Mouse (Mus musculus): ENCODE measurements around the gene Ttyh1. TPM values are rescaled to one million over a fixed set of nuclear protein-coding genes. Genes with fewer than 3 reads are reported as not detected.

Ttyh1 gene
- polyA plus RNA-seq, 1 experiment from 2014 or later = 1.3 TPM

- Histone ChIP-seq H3K27me3 (ENCODE audit: control insufficient read depth, insufficient read depth, low read length) (peaks cover 28% of the 10 kb centered on the region), H3K4me1 (ENCODE audit: control insufficient read depth, insufficient read depth, low read length) (peaks cover 8% of the 10 kb centered on the region), H3K9ac (ENCODE audit: low read length) (no peak overlapping the region), H3K9me3 (replicated peaks; ENCODE audit: control insufficient read depth, low read length) (no peaks in the 10 kb centered on the region), H3K36me3 (ENCODE audit: control insufficient read depth, insufficient read depth) (no peaks in the 10 kb centered on the region), H3K27ac (ENCODE audit: low read length) (no peak overlapping the region), H3K4me3 (ENCODE audit: low read length) (no peak overlapping the region), H3K4me2 (ENCODE audit: low read depth, low read length) (no peak overlapping the region)
- WGBS = 62% methylated on average over 8 of the region's 8 CpGs
- ATAC-seq (replicated peaks; ENCODE audit: extremely low read depth, insufficient read depth, low FRiP score) = no peak
Measured at GRCm38 (mm10) chr7:4117050-4117814, 2.0 kb upstream of the Ttyh1 start.

- Histone ChIP-seq H3K27ac (ENCODE audit: low read length) (no peak overlapping the region), H3K9ac (ENCODE audit: low read length) (no peak overlapping the region; the same call in 1 of the 2 replicates), H3K4me1 (ENCODE audit: control insufficient read depth, insufficient read depth, low read length) (peaks cover 5% of the 10 kb centered on the region), H3K4me3 (ENCODE audit: low read length) (peak overlapping the region; percentile 50), H3K9me3 (replicated peaks; ENCODE audit: control insufficient read depth, low read length) (no peaks in the 10 kb centered on the region), H3K4me2 (ENCODE audit: low read depth, low read length) (peak overlapping the region; percentile 70; the same call in 1 of the 2 replicates), H3K27me3 (ENCODE audit: control insufficient read depth, insufficient read depth, low read length) (peaks cover 28% of the 10 kb centered on the region), H3K36me3 (ENCODE audit: control insufficient read depth, insufficient read depth) (no peaks in the 10 kb centered on the region)
- ATAC-seq (replicated peaks; ENCODE audit: extremely low read depth, insufficient read depth, low FRiP score) = no peak
- 23% methylated on average over 19 of the region's 19 CpGs for whole genome bisulfite sequencing
Measured at GRCm38 (mm10) chr7:4119976-4120921, 1.0 kb downstream of the Ttyh1 start.

- Histone ChIP-seq H3K27me3 (ENCODE audit: control insufficient read depth, insufficient read depth, low read length) (peaks cover 28% of the 10 kb centered on the region), H3K4me2 (ENCODE audit: low read depth, low read length) (no peak overlapping the region), H3K36me3 (ENCODE audit: control insufficient read depth, insufficient read depth) (no peaks in the 10 kb centered on the region), H3K4me1 (ENCODE audit: control insufficient read depth, insufficient read depth, low read length) (peaks cover 5% of the 10 kb centered on the region), H3K9ac (ENCODE audit: low read length) (no peak overlapping the region), H3K27ac (ENCODE audit: low read length) (no peak overlapping the region), H3K4me3 (ENCODE audit: low read length) (no peak overlapping the region), H3K9me3 (replicated peaks; ENCODE audit: control insufficient read depth, low read length) (no peaks in the 10 kb centered on the region)
- WGBS = 47% methylated on average over 11 of the region's 11 CpGs
- no peak for ATAC-seq (replicated peaks; ENCODE audit: extremely low read depth, insufficient read depth, low FRiP score)
Measured at GRCm38 (mm10) chr7:4122076-4122768, 3.0 kb downstream of the Ttyh1 start.

- no peak for ATAC-seq (replicated peaks; ENCODE audit: extremely low read depth, insufficient read depth, low FRiP score)
- Histone ChIP-seq H3K9ac (ENCODE audit: low read length) (no peak overlapping the region), H3K4me1 (ENCODE audit: control insufficient read depth, insufficient read depth, low read length) (peaks cover 5% of the 10 kb centered on the region), H3K27me3 (ENCODE audit: control insufficient read depth, insufficient read depth, low read length) (peaks cover 28% of the 10 kb centered on the region), H3K36me3 (ENCODE audit: control insufficient read depth, insufficient read depth) (no peaks in the 10 kb centered on the region), H3K27ac (ENCODE audit: low read length) (no peak overlapping the region), H3K4me2 (ENCODE audit: low read depth, low read length) (no peak overlapping the region), H3K4me3 (ENCODE audit: low read length) (no peak overlapping the region), H3K9me3 (replicated peaks; ENCODE audit: control insufficient read depth, low read length) (no peaks in the 10 kb centered on the region)
- 70% methylated on average over 10 of the region's 10 CpGs for WGBS
Measured at GRCm38 (mm10) chr7:4122783-4123182, 3.6 kb downstream of the Ttyh1 start.

GRCm38 (mm10) chr7:4123732-4124131, 4.5 kb downstream of the Ttyh1 start:
- H3K4me2 ChIP-seq (ENCODE audit: low read depth, low read length) = no peak overlapping the region
- peaks cover 24% of the 10 kb centered on the region for H3K27me3 ChIP-seq (ENCODE audit: control insufficient read depth, insufficient read depth, low read length)
- 73% methylated on average over 1 of the region's 1 CpGs for WGBS
- no peak overlapping the region for H3K9ac ChIP-seq (ENCODE audit: low read length)
- H3K4me1 ChIP-seq (ENCODE audit: control insufficient read depth, insufficient read depth, low read length) = peaks cover 5% of the 10 kb centered on the region
- H3K36me3 ChIP-seq (ENCODE audit: control insufficient read depth, insufficient read depth) = no peaks in the 10 kb centered on the region
- no peak overlapping the region for H3K4me3 ChIP-seq (ENCODE audit: low read length)
- no peak for ATAC-seq (replicated peaks; ENCODE audit: extremely low read depth, insufficient read depth, low FRiP score)
- H3K9me3 ChIP-seq (replicated peaks; ENCODE audit: control insufficient read depth, low read length) = no peaks in the 10 kb centered on the region
- H3K27ac ChIP-seq (ENCODE audit: low read length) = no peak overlapping the region

GRCm38 (mm10) chr7:4124315-4124759, 5.1 kb downstream of the Ttyh1 start:
- no peak overlapping the region for H3K27ac ChIP-seq (ENCODE audit: low read length)
- no peaks in the 10 kb centered on the region for H3K9me3 ChIP-seq (replicated peaks; ENCODE audit: control insufficient read depth, low read length)
- H3K36me3 ChIP-seq (ENCODE audit: control insufficient read depth, insufficient read depth) = no peaks in the 10 kb centered on the region
- no peak overlapping the region for H3K9ac ChIP-seq (ENCODE audit: low read length)
- peaks cover 2% of the 10 kb centered on the region for H3K4me1 ChIP-seq (ENCODE audit: control insufficient read depth, insufficient read depth, low read length)
- H3K27me3 ChIP-seq (ENCODE audit: control insufficient read depth, insufficient read depth, low read length) = peaks cover 18% of the 10 kb centered on the region
- no peak overlapping the region for H3K4me3 ChIP-seq (ENCODE audit: low read length)
- WGBS = 4% methylated on average over 10 of the region's 10 CpGs
- no peak; the same call in 1 of the 2 replicates for ATAC-seq (replicated peaks; ENCODE audit: extremely low read depth, insufficient read depth, low FRiP score)
- peak overlapping the region; percentile 24; the same call in 1 of the 2 replicates for H3K4me2 ChIP-seq (ENCODE audit: low read depth, low read length)

GRCm38 (mm10) chr7:4124856-4125255, 5.6 kb downstream of the Ttyh1 start:
- no peak for ATAC-seq (replicated peaks; ENCODE audit: extremely low read depth, insufficient read depth, low FRiP score)
- Histone ChIP-seq H3K27ac (ENCODE audit: low read length) (no peak overlapping the region), H3K4me2 (ENCODE audit: low read depth, low read length) (peak overlapping the region; percentile 24; the same call in 1 of the 2 replicates), H3K36me3 (ENCODE audit: control insufficient read depth, insufficient read depth) (no peaks in the 10 kb centered on the region), H3K9ac (ENCODE audit: low read length) (no peak overlapping the region), H3K27me3 (ENCODE audit: control insufficient read depth, insufficient read depth, low read length) (peaks cover 13% of the 10 kb centered on the region), H3K4me1 (ENCODE audit: control insufficient read depth, insufficient read depth, low read length) (no peaks in the 10 kb centered on the region; the same call in 1 of the 2 replicates), H3K9me3 (replicated peaks; ENCODE audit: control insufficient read depth, low read length) (no peaks in the 10 kb centered on the region), H3K4me3 (ENCODE audit: low read length) (no peak overlapping the region)
- 19% methylated on average over 5 of the region's 5 CpGs for WGBS

GRCm38 (mm10) chr7:4125306-4125705, 6.1 kb downstream of the Ttyh1 start:
- no peak for ATAC-seq (replicated peaks; ENCODE audit: extremely low read depth, insufficient read depth, low FRiP score)
- no peaks in the 10 kb centered on the region for H3K9me3 ChIP-seq (replicated peaks; ENCODE audit: control insufficient read depth, low read length)

More at GRCm38 (mm10) chr7:4125306-4125705, 6.1 kb downstream of the Ttyh1 start:
- no peak overlapping the region for H3K4me3 ChIP-seq (ENCODE audit: low read length)
- WGBS = 16% methylated on average over 9 of the region's 9 CpGs
- H3K4me2 ChIP-seq (ENCODE audit: low read depth, low read length) = no peak overlapping the region
- H3K36me3 ChIP-seq (ENCODE audit: control insufficient read depth, insufficient read depth) = no peaks in the 10 kb centered on the region
- peaks cover 9% of the 10 kb centered on the region for H3K27me3 ChIP-seq (ENCODE audit: control insufficient read depth, insufficient read depth, low read length)
- H3K9ac ChIP-seq (ENCODE audit: low read length) = no peak overlapping the region
- H3K27ac ChIP-seq (ENCODE audit: low read length) = no peak overlapping the region
- no peaks in the 10 kb centered on the region; the same call in 1 of the 2 replicates for H3K4me1 ChIP-seq (ENCODE audit: control insufficient read depth, insufficient read depth, low read length)

Measured in heart, embryonic 16.5 days (tissue).